In the genomic region with DNA sequence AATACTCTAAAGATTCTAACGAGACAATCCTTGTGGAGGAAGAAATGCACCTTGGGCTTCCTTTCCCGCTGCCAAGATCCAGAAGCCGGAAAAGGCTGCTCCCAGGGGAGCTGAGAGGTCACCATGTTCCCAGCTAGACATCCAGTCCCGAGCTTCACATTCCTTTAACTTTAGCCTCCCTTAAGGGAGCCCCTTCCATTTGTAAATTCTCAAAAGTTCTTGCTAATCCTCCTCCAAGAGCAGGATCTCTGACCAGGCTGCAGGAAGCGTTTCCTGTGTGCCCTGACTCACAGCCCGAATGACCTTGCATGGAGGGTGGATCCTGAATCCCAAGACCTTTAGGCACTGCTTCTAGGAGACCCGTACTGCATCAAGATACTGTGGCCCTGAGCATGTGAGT, we compare ENCODE assay signal across 9 mouse cellular contexts. TPM values are rescaled to one million over a fixed set of nuclear protein-coding genes. Genes with fewer than 3 reads are reported as not detected.
DNase-seq lines count a peak whose midpoint lies in the region; ATAC-seq and TF ChIP-seq lines count a peak whose summit lies in the region.
"Had no signal": no experiment of that assay in that cellular context is flagged by ENCODE, and none has a peak within 500 bp of the region (broad histone marks: within the 10 kb centered on the region; RNA-seq: fewer than 3 reads in every experiment).

No protein-coding gene starts in this region.

- peak; percentile 50; the same call in 1 of the 2 replicates for ATAC-seq in intestine, embryonic 16.5 days
- peak; percentile 21; the same call in 1 of the 2 replicates for ATAC-seq in liver, postnatal 0 days
- no peak for ATAC-seq in forebrain, embryonic 11.5 days (replicated peaks; ENCODE audit: low FRiP score)

- H3K9me3 ChIP-seq in intestine, embryonic 16.5 days (ENCODE audit: control insufficient read depth, low read length) = no peaks in the 10 kb centered on the region
- no peaks in the 10 kb centered on the region for H3K9me3 ChIP-seq in liver, postnatal 0 days (ENCODE audit: low read length)
- no peaks in the 10 kb centered on the region for H3K9me3 ChIP-seq in forebrain, embryonic 11.5 days (ENCODE audit: control insufficient read depth, low read length)
- H3K9me3 ChIP-seq: hindbrain, embryonic 15.5 days had no signal

- DNase-seq in adrenal gland, postnatal 14 days = peak; percentile 76
- DNase-seq in gastrocnemius, postnatal 25 days = peak; percentile 60
- no peak for DNase-seq in liver, postnatal 0 days
- no peak for DNase-seq in cerebellum, postnatal 25 days
- DNase-seq in forebrain, embryonic 11.5 days (ENCODE audit: low spot score) = no peak
- DNase-seq in embryo, embryonic 11 days = no peak
- no peak for DNase-seq in thymus, postnatal 10 days (ENCODE audit: low spot score in 2 of 2)

- H3K36me3 ChIP-seq in intestine, embryonic 16.5 days (ENCODE audit: control insufficient read depth, insufficient read depth, low read length) = no peaks in the 10 kb centered on the region
- H3K36me3 ChIP-seq in liver, postnatal 0 days (replicated peaks; ENCODE audit: insufficient read depth, low read length) = no peaks in the 10 kb centered on the region
- no peaks in the 10 kb centered on the region for H3K36me3 ChIP-seq in forebrain, embryonic 11.5 days (ENCODE audit: control insufficient read depth, insufficient read depth, low read length)
- H3K36me3 ChIP-seq: hindbrain, embryonic 15.5 days had no signal

- no peak for TF ChIP-seq CTCF in liver, postnatal 0 days (IDR thresholded peaks at IDR 0.05; ENCODE audit: low read depth)

- peak overlapping the region; percentile 16; the same call in 1 of the 2 replicates for H3K9ac ChIP-seq in intestine, embryonic 16.5 days (ENCODE audit: low read depth, low read length)
- H3K9ac ChIP-seq in liver, postnatal 0 days (replicated peaks) = no peak overlapping the region
- H3K9ac ChIP-seq in forebrain, embryonic 11.5 days (ENCODE audit: low read length) = no peak overlapping the region
- H3K9ac ChIP-seq: hindbrain, embryonic 15.5 days had no signal

- peak overlapping the region; percentile 77 for H3K27ac ChIP-seq in intestine, embryonic 16.5 days (ENCODE audit: low read length)
- H3K27ac ChIP-seq in liver, postnatal 0 days (ENCODE audit: low read depth) = peak overlapping the region; percentile 60; the same call in 1 of the 2 replicates
- H3K27ac ChIP-seq in forebrain, embryonic 11.5 days (ENCODE audit: low read depth, low read length) = no peak overlapping the region
- H3K27ac ChIP-seq: hindbrain, embryonic 15.5 days had no signal

- peak; percentile 9; the same call in 1 of the 2 replicates for TF ChIP-seq EP300 in liver, postnatal 0 days (IDR thresholded peaks at IDR 0.05; ENCODE audit: low read depth)

- H3K4me3 ChIP-seq in intestine, embryonic 16.5 days (ENCODE audit: low read length) = no peak overlapping the region
- no peak overlapping the region for H3K4me3 ChIP-seq in liver, postnatal 0 days (ENCODE audit: low read depth, low read length)
- H3K4me3 ChIP-seq in forebrain, embryonic 11.5 days (ENCODE audit: low read depth, low read length) = no peak overlapping the region
- H3K4me3 ChIP-seq: hindbrain, embryonic 15.5 days had no signal

- no peak overlapping the region for H3K4me2 ChIP-seq in intestine, embryonic 16.5 days (ENCODE audit: low read depth, low read length)
- no peak overlapping the region for H3K4me2 ChIP-seq in liver, postnatal 0 days (ENCODE audit: low read depth, low read length)
- H3K4me2 ChIP-seq in forebrain, embryonic 11.5 days (ENCODE audit: low read depth, low read length, severe bottlenecking) = no peak overlapping the region
- H3K4me2 ChIP-seq: hindbrain, embryonic 15.5 days had no signal

- no peaks in the 10 kb centered on the region for H3K27me3 ChIP-seq in intestine, embryonic 16.5 days (replicated peaks; ENCODE audit: control insufficient read depth, insufficient read depth, low read length)
- H3K27me3 ChIP-seq in liver, postnatal 0 days (ENCODE audit: insufficient read depth, low read length) = no peaks in the 10 kb centered on the region
- no peaks in the 10 kb centered on the region for H3K27me3 ChIP-seq in forebrain, embryonic 11.5 days (ENCODE audit: control insufficient read depth, insufficient read depth, low read length)
- H3K27me3 ChIP-seq: hindbrain, embryonic 15.5 days had no signal

- peaks cover 7% of the 10 kb centered on the region; the same call in 1 of the 2 replicates for H3K4me1 ChIP-seq in intestine, embryonic 16.5 days (ENCODE audit: control insufficient read depth, insufficient read depth, low read length)
- H3K4me1 ChIP-seq in liver, postnatal 0 days (ENCODE audit: insufficient read depth) = no peaks in the 10 kb centered on the region
- H3K4me1 ChIP-seq in forebrain, embryonic 11.5 days (replicated peaks; ENCODE audit: control insufficient read depth, insufficient read depth, low read length) = no peaks in the 10 kb centered on the region
- H3K4me1 ChIP-seq: hindbrain, embryonic 15.5 days had no signal

- WGBS in intestine, embryonic 16.5 days = 42% methylated on average over 7 of the region's 7 CpGs
- 59% methylated on average over 7 of the region's 7 CpGs for WGBS in liver, postnatal 0 days (ENCODE audit: insufficient replicate concordance)
- WGBS in forebrain, embryonic 11.5 days = 74% methylated on average over 7 of the region's 7 CpGs

RNA-seq across cellular contexts. Expression of a gene that starts 53.5 kb away (rescaled TPM):
- 220 and 296 TPM in 2 replicates for total RNA-seq in adrenal gland, postnatal 14 days (2021)
- 10 to 100 TPM; 46.9 to 52.5 TPM for total RNA-seq in gastrocnemius, postnatal 25 days (2021)
- 184 and 188 TPM in 2 replicates for polyA plus RNA-seq in intestine, embryonic 16.5 days (2015; fragmentation: Nextera tagmentation; extraction: Ambion mirVana)
- 55.5 and 61.1 TPM in 2 replicates for polyA plus RNA-seq in liver, postnatal 0 days (2015; fragmentation: Nextera tagmentation; extraction: Ambion mirVana)
- polyA plus RNA-seq in forebrain, embryonic 11.5 days (2014; fragmentation: Nextera tagmentation; extraction: Ambion mirVana) = 65.1 and 78.7 TPM in 2 replicates

Comparison
In these comparisons a context has a peak if more than half of its experiments do, and no peak if none do; other contexts are left out.
1. DNase-seq: peak in adrenal gland, postnatal 14 days (single experiment) and gastrocnemius, postnatal 25 days (single experiment); none in liver, postnatal 0 days (single experiment), cerebellum, postnatal 25 days (0 of 2), forebrain, embryonic 11.5 days (single experiment), embryo, embryonic 11 days (single experiment) and thymus, postnatal 10 days (0 of 2).